8 mouse cellular contexts compared by ENCODE assay signal in genomic region chr5:113954421-113954820, GRCm38 (mm10). TPM values are rescaled to one million over a fixed set of nuclear protein-coding genes. Genes with fewer than 3 reads are reported as not detected.
DNase-seq lines count a peak whose midpoint lies in the region; ATAC-seq and TF ChIP-seq lines count a peak whose summit lies in the region.

No protein-coding gene starts in this region.

- no peak overlapping the region for H3K4me3 ChIP-seq in kidney, embryonic 15.5 days (replicated peaks)
- H3K4me3 ChIP-seq in intestine, postnatal 0 days (ENCODE audit: low read depth, low read length), result no peak overlapping the region
- H3K4me3 ChIP-seq in limb, embryonic 11.5 days (ENCODE audit: low read depth, low read length), result no peak overlapping the region

- H3K9ac ChIP-seq in kidney, embryonic 15.5 days, result no peak overlapping the region
- H3K9ac ChIP-seq in intestine, postnatal 0 days (ENCODE audit: low read depth, low read length), result no peak overlapping the region
- no peak overlapping the region for H3K9ac ChIP-seq in limb, embryonic 11.5 days (ENCODE audit: low read length)

- WGBS in kidney, embryonic 15.5 days, result 15% methylated on average over 7 of the region's 7 CpGs
- WGBS in intestine, postnatal 0 days, result 11% methylated on average over 7 of the region's 7 CpGs
- 13% methylated on average over 7 of the region's 7 CpGs for WGBS in limb, embryonic 11.5 days

- H3K36me3 ChIP-seq in kidney, embryonic 15.5 days, result peaks cover 73% of the 10 kb centered on the region
- peaks cover 59% of the 10 kb centered on the region for H3K36me3 ChIP-seq in intestine, postnatal 0 days (ENCODE audit: control insufficient read depth, insufficient read depth)
- H3K36me3 ChIP-seq in limb, embryonic 11.5 days (ENCODE audit: control insufficient read depth, insufficient read depth, low read length), result peaks cover 8% of the 10 kb centered on the region; the same call in 1 of the 2 replicates

- H3K4me1 ChIP-seq in kidney, embryonic 15.5 days, result peaks cover 12% of the 10 kb centered on the region
- no peaks in the 10 kb centered on the region for H3K4me1 ChIP-seq in intestine, postnatal 0 days (replicated peaks; ENCODE audit: control insufficient read depth, insufficient read depth, low read length)
- peaks cover 8% of the 10 kb centered on the region for H3K4me1 ChIP-seq in limb, embryonic 11.5 days (ENCODE audit: control insufficient read depth, insufficient read depth, low read length)

- no peak for ATAC-seq in kidney, embryonic 15.5 days (replicated peaks; ENCODE audit: low FRiP score)
- peak; percentile 34; the same call in 1 of the 2 replicates for ATAC-seq in intestine, postnatal 0 days
- ATAC-seq in limb, embryonic 11.5 days (ENCODE audit: insufficient number of reproducible peaks, low FRiP score, low TSS enrichment, low read depth), result no peak
- peak; percentile 65 for ATAC-seq in monocyte, adult 5-6 weeks (replicated peaks; ENCODE audit: insufficient number of reproducible peaks, low FRiP score, low TSS enrichment, poor library complexity, severe bottlenecking)

- H3K4me2 ChIP-seq in kidney, embryonic 15.5 days, result no peak overlapping the region
- H3K4me2 ChIP-seq in intestine, postnatal 0 days (replicated peaks; ENCODE audit: low read depth), result no peak overlapping the region
- H3K4me2 ChIP-seq in limb, embryonic 11.5 days (ENCODE audit: low read depth, severe bottlenecking), result no peak overlapping the region

- DNase-seq in kidney, adult 18-20 months, result peak; percentile 85
- DNase-seq in embryo, embryonic 9.5 days (ENCODE audit: extremely low spot score), result peak; percentile 82
- DNase-seq in heart, adult 11 months, result peak; percentile 98
- peak; percentile 91 for DNase-seq in limb, embryonic 11.5 days (ENCODE audit: low spot score)
- peak; percentile 57 to 70 for DNase-seq in spleen, postnatal 36 days (ENCODE audit: low spot score in 2 of 2)

- TF ChIP-seq CTCF in intestine, postnatal 0 days (IDR thresholded peaks at IDR 0.05; ENCODE audit: low read depth), result peak; percentile 98

- no peak overlapping the region for H3K27ac ChIP-seq in kidney, embryonic 15.5 days
- H3K27ac ChIP-seq in intestine, postnatal 0 days (ENCODE audit: low read depth, low read length), result no peak overlapping the region
- no peak overlapping the region for H3K27ac ChIP-seq in limb, embryonic 11.5 days (replicated peaks; ENCODE audit: low read depth, low read length)

- H3K9me3 ChIP-seq in kidney, embryonic 15.5 days (replicated peaks), result no peaks in the 10 kb centered on the region
- H3K9me3 ChIP-seq in intestine, postnatal 0 days (ENCODE audit: control insufficient read depth), result no peaks in the 10 kb centered on the region
- H3K9me3 ChIP-seq in limb, embryonic 11.5 days (ENCODE audit: control insufficient read depth, low read length), result no peaks in the 10 kb centered on the region

- no peaks in the 10 kb centered on the region for H3K27me3 ChIP-seq in kidney, embryonic 15.5 days
- no peaks in the 10 kb centered on the region for H3K27me3 ChIP-seq in intestine, postnatal 0 days (replicated peaks; ENCODE audit: control insufficient read depth, insufficient read depth, low read length)
- no peaks in the 10 kb centered on the region for H3K27me3 ChIP-seq in limb, embryonic 11.5 days (ENCODE audit: control insufficient read depth, insufficient read depth, low read length)

RNA-seq across cellular contexts. Expression of gene Ssh1, which starts 39.3 kb away (rescaled TPM):
- polyA plus RNA-seq in kidney, embryonic 15.5 days (2015; fragmentation: Nextera tagmentation; extraction: Ambion mirVana), result 14.7 and 18.3 TPM in 2 replicates
- 5.1 TPM in 2 replicates for polyA plus RNA-seq in intestine, postnatal 0 days (2015; fragmentation: Nextera tagmentation; extraction: Ambion mirVana)
- polyA plus RNA-seq in limb, embryonic 11.5 days (2014; fragmentation: Nextera tagmentation; extraction: Ambion mirVana), result 27.3 and 28.1 TPM in 2 replicates
- total RNA-seq in monocyte, adult 5-6 weeks (2017), result 11.1 to 23.4 TPM (median 17.9 TPM) in 3 replicates

RNA-seq across cellular contexts. Expression of gene Coro1c, which starts 45.9 kb away (rescaled TPM):
- 105 and 119 TPM in 2 replicates for polyA plus RNA-seq in kidney, embryonic 15.5 days (2015; fragmentation: Nextera tagmentation; extraction: Ambion mirVana)
- 116 and 127 TPM in 2 replicates for polyA plus RNA-seq in intestine, postnatal 0 days (2015; fragmentation: Nextera tagmentation; extraction: Ambion mirVana)
- 94.9 and 107 TPM in 2 replicates for polyA plus RNA-seq in limb, embryonic 11.5 days (2014; fragmentation: Nextera tagmentation; extraction: Ambion mirVana)
- total RNA-seq in monocyte, adult 5-6 weeks (2017), result 129 to 177 TPM (median 136 TPM) in 3 replicates

RNA-seq across cellular contexts. Expression of gene Dao, which starts 49.1 kb away (rescaled TPM):
- 14.2 and 14.9 TPM in 2 replicates for polyA plus RNA-seq in kidney, embryonic 15.5 days (2015; fragmentation: Nextera tagmentation; extraction: Ambion mirVana)
- 18.2 and 23.2 TPM in 2 replicates for polyA plus RNA-seq in intestine, postnatal 0 days (2015; fragmentation: Nextera tagmentation; extraction: Ambion mirVana)
- polyA plus RNA-seq in limb, embryonic 11.5 days (2014; fragmentation: Nextera tagmentation; extraction: Ambion mirVana), result not detected in 2 replicates
- total RNA-seq in monocyte, adult 5-6 weeks (2017), result not detected in 3 replicates

Comparison
In these comparisons a context has a peak if more than half of its experiments do, and no peak if none do; other contexts are left out.
1. ATAC-seq: peak in intestine, postnatal 0 days (single experiment) and monocyte, adult 5-6 weeks (single experiment); none in kidney, embryonic 15.5 days (single experiment) and limb, embryonic 11.5 days (single experiment).
2. RNA of gene Dao, which starts 49.1 kb away (polyA plus RNA-seq): 18.2 to 23.2 TPM in intestine, postnatal 0 days and 14.2 to 14.9 TPM in kidney, embryonic 15.5 days; not detected in limb, embryonic 11.5 days; every median in the first group is over 10 times any median in the second.
3. Peak in every context shown above with its lines, with median percentiles within 50 percentile points of each other: DNase-seq.